Mouse (Mus musculus) 416B (cell line): ENCODE measurements at regions not wholly inside any gene's neighbourhood (a gene's known extent, or its start where the extent isn't known, plus 50 kb on each side); places are given as distances from the start of the nearest gene placed in this dataset.

Experiments
- DNase-seq: peaks from one replicate; pipeline ENCODE4 v3.0.0; 2011; ENCODE audit warnings: low read depth

DNA sequence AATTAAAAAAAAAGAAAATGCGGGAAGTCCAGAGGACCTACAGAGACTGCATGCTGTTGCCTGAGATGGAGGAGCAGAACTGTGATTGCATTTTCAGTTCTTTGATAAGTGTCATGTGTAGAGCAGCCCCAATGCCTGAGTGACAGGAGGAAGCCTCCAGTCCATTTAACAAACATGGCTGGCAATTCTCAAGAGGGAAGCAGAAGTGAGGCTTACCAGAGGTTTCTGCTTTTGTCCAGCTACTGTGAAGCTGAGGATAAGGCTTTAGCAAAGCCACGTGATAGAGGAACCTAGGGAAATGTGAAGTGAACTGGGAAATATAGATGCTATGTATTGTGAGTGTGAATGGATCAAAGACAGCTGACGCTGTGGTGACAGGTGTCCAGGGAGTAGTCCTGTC, 56.6 kb downstream of the Sucnr1 start:
- DNase-seq: no peak

DNA sequence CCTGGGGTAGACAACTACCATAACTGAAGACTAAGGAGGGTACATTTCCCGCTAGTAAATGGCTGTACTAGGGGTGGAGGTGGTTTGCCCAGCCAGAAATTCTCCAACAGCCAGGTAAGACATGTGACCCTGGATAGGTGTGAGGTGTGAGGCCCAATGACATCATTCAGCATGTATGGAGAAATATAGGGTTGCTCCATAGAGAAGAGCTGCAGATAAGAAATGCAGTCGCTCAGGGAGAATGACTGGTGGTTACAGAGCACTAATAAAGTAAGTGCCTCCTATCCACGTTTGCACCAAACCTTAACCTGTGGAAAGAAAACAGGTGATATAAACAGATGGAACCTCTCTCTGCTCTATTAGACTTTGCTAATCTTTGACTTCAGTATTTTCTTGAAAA, 78.2 kb downstream of the Sucnr1 start:
- no peak for DNase-seq

DNA sequence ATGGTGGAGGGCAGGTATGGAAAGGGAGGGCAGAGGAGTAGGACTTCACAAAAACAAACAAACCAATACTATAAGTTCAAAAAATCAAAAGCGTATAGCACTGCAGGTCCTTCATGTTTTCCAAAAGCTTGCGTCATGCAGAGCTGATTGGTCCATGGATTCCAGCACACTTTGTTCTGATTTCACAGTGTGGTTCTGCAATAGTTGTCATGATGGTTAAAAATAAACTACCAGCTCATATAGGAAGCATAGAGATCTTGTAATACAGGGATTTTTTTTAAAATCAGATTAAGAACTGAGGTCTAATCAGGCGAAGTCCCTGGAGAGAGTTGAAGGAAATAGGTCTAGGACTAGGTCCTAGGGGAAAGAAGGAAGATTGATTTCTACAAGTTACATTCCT, 86.0 kb downstream of the Sucnr1 start:
- DNase-seq: no peak

- no peak for DNase-seq
Measured at GRCm38 (mm10) chr3:60168135-60168926, 86.7 kb downstream of the Sucnr1 start.

DNA sequence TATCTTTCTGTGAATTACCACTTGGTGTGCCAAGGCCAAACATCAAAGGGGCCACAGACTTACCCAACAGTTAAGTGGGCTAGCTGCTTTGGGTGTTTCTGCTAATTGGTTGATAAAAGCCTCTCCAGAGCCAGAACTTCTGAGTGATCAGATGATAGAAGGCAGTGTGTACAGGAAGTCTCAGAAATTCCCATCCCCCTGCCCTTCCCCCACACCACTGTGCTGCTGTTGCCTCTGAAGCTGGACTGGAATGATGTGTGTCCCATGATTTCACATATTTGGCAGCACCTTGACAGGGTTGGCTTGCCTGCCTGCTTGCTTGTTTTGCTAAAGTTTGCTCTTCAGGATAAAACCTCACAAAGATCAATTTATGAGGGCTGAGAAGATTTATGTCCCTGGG, 87.9 kb downstream of the Sucnr1 start:
- DNase-seq: no peak

GRCm38 (mm10) chr3:60184481-60184880, 102.8 kb downstream of the Sucnr1 start:
- DNase-seq: no peak

DNA sequence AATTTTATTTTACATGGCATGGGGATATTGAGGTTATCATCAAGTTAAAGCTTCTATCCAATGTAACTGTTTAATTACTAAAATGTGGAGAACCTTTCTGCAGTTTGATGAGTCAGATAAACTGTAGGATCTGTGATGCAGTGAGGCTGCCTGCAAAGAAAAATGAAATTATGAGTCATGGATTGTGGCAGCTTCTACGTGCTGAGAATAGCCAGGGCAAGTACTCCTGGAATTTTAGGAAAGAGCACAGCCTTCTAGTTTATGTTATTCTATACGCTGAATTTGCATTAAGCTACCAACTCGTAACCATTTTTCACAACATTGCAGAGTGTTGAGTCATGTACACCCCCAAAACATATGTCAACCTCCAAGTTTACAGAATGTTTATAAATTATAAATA, 114.4 kb downstream of the Sucnr1 start:
- DNase-seq: no peak

DNA sequence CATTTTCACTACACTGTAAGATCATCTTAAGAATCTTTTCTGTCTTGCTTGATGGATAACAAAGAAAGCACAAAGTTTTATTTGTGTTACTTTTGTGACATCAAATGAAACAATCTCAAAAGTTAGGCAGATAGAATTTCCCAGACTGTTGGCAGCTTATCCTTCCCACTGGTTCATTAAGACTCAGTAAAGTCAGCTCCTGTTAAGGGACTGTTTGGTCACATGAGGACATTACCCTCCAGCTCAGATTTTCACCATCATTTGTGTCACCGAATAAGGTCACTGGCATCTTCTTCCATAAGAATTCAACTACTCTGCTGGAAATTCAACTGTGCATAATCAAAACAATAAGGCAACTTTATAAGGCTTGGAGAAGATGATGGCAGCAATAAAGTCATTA, 126.3 kb downstream of the Sucnr1 start:
- DNase-seq: no peak

DNA sequence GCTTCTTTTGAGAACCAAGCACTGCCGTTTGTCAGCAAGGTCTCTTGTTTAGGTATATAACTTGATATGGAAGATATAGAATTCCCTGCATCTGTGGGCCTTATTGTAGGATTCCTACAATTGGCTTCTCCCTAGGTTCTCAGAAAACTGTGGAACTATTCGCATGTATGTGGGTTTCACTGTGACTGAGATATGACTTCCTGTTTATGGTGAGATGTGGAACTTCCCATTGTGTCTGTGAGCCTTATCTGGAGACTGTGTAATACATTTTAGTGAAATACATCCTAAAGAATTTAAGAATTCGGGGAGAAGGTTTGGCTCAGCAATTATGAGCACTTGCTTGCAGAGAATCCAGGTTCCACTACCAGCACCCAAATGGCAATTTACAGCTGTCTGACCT, 137.3 kb downstream of the Sucnr1 start:
- no peak for DNase-seq

DNA sequence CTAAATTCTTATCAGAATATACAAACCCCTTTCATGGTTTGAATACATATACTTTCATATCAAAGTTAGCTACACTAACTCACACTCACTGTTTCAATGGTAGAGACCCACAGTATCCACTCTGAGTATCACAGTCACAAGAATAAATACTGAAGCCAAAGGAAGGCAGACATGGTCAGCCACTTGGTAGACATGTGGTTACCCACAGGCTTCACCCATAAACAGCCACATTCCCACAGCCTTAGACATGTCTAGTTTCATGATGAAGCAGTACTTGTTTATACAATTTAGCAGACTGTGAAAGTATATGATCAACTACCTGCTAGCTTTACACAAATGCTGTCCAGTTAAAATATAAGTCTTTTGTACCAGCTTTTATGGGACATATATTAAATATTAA, 159.0 kb downstream of the Sucnr1 start:
- peak; percentile 30 for DNase-seq

GRCm38 (mm10) chr3:60266666-60267415, 185.2 kb downstream of the Sucnr1 start:
- DNase-seq: no peak

DNA sequence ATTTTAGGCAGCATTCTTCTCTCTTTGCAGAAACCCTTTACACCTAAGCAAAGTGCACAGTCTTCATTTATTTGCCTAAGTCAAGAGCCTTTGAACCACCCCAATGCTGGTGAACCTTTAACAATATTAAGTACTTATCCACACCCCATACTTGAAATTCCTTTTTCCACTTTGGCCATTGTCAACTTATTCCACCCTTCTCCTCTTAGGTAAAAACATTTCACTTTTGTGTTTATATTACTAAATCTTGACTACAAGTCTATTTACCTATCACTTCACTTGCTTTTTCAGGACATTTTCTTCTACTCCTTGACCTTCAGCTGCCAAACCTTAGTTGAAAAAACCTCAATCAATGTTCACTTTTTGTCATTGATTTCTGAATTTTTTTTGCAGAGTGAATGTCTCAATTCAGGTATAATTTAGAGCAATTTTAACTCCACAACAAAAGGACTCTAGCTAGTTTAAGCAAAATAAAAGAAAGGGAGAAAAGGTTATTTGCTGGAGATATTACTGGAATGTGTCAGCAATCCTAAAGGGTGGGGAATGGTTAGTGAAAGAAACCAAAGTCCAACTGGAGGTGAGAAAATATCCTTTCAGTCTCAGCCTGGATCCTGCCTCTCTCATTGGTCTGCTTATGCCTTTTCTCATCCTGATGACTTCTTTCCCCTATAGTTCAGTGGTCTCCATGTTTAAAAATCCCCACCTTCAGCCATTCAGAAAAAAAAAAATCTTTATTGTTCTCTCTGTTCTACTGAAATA, 185.9 kb downstream of the Sucnr1 start:
- DNase-seq: no peak

DNA sequence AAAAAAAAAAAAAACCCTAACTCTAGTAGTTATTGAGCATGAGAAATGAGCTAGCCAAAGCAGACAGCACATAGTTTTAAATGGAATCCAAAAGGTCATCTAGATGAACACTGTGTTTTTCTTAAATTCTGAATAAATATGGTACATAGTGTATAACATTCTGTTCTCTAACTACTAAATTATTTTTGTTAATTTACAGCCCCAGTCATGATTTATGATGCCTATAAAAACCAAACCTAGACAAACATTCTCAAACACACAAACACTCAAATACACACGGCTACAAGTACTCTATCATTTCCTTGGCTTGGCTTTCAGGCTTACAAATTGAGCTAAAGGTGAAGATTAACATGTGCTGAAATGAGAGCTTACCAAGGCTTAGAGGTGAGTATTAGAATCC, 188.8 kb downstream of the Sucnr1 start:
- no peak for DNase-seq

DNA sequence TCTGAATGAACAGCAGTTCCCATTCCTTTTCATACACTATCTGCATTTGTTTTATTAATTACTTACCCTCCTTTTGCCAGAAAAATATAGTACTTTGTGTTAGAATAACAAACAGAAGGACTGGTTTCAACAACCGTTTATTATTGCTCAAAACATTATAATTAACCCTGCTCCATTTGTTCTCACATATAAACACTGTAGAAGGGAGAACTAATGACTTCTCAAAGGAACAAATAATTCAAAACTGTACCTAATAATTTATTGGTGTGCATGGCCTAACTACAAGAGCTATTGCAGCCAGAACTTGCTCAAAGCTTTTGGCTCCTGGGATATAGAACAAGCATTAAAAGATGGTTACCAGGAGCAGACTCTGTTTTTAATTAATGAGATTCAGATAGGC, 192.1 kb downstream of the Sucnr1 start:
- DNase-seq: no peak

GRCm38 (mm10) chr3:60275249-60275838, 193.7 kb downstream of the Sucnr1 start:
- DNase-seq: no peak

GRCm38 (mm10) chr3:60277791-60278190, 194.8 kb upstream of the Mbnl1 start:
- no peak for DNase-seq

DNA sequence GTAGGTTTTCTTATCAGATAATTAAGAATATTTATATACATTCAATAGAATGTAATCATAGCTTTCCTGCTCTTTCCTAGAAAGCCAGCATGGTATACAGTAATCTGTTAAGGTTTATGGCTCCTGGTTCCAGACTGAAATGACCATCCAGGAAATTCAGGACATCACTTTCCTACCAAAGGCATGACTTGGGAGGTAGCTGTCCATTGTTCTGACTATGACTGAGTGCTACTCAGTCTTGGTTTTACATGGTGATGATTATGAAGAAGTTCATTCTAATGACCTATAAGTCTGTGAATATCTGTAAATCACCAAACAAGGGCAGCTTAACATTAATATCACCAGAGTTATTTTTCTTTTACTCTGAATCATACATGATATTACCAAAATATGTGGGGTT, 191.4 kb upstream of the Mbnl1 start:
- DNase-seq: peak; percentile 20

- DNase-seq: no peak
Measured at GRCm38 (mm10) chr3:60281959-60282495, 190.6 kb upstream of the Mbnl1 start.

DNA sequence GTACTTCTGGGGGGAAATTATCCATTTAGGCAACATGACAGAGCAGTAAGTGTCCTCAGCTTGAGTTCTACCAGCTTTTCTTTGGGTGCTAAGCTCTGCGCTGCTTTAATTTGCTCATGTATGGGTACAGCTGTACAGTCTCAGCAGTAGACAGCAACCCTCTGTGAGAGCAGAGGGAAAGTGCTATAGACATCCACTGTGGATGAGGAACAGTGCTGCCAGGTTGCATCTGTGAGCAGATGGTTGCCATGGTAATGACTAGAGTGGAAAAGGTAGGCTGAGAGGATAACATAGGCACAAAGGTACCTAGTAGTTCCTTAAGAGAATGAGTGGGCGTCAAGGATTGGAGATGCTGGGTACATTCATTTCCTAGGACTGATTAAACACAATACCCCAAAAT, 180.5 kb upstream of the Mbnl1 start:
- DNase-seq: no peak

DNA sequence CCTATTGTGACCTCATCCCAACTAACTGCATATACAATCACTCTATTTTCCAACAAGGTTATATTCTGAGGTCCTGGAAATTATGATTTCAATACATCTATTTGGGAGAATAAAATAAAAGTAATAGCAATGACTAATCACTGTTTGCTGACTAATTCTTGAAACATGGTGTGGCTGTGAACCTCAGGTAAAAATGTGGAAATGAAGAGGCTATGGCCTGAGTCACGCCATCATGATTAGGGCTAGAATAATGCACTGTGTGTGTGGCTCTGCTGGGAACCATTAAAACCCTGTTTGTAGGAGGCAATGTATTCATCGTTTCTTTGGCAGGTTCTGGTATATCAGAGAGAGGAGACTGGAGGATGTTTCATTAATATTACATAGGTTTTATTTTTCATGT, 179.7 kb upstream of the Mbnl1 start:
- DNase-seq: no peak

DNA sequence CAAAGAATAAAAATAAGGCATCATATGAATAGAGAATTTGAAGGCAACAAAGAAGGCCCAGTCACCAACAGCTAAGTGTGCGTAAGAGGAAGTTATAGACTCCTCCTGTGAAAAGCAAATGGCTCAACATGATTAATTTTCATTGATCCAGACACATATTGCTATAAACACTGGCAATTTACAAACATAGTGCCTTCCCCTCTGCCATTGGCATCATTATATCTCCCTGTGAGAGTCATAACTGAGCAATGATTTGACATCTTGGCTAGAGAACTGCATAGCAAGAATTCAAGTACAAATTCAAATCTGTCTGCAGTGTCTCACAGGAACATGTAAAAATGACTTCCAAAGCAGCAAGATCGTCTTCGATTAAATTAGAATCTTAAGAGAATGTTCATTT, 167.2 kb upstream of the Mbnl1 start:
- no peak for DNase-seq

GRCm38 (mm10) chr3:60310402-60310801, 162.2 kb upstream of the Mbnl1 start:
- DNase-seq: peak; percentile 63
